Mouse (Mus musculus) heart, adult 2 months (tissue): ENCODE measurements around the gene Trmt5. TPM values are rescaled to one million over a fixed set of nuclear protein-coding genes. Genes with fewer than 3 reads are reported as not detected.

Source experiments
- DNase-seq, 2 experiments: peaks; one replicate each; pipeline ENCODE4 v3.0.0; 2021
- H3K27ac ChIP-seq: fragments of 200-600 bp; 2 replicates; pipeline ENCODE4 v1.8.1; 2022
- H3K27me3 ChIP-seq: fragments of 200-500 bp; 2 replicates; pipeline ENCODE4 v1.6.1; 2012; ENCODE audit warnings: mild to moderate bottlenecking, low read length, inconsistent platforms, mixed read lengths; ENCODE audit not compliant: control insufficient read depth, insufficient read depth
- H3K36me3 ChIP-seq: fragments of 200-500 bp; 2 replicates; pipeline ENCODE4 v1.6.1; 2012; ENCODE audit warnings: low read length, inconsistent platforms; ENCODE audit not compliant: control insufficient read depth, insufficient read depth
- H3K4me1 ChIP-seq: fragments of 200-500 bp; 2 replicates; pipeline ENCODE4 v1.6.1; 2011; ENCODE audit warnings: low read length; ENCODE audit not compliant: control insufficient read depth, insufficient read depth
- H3K4me3 ChIP-seq: fragments of 200-600 bp; 2 replicates; pipeline ENCODE4 v1.8.1; 2022
- H3K79me2 ChIP-seq: fragments of 200-500 bp; replicated peaks from 2 replicates; pipeline ENCODE4 v1.6.1; 2012; ENCODE audit warnings: mild to moderate bottlenecking, inconsistent platforms, low read length, moderate library complexity, mixed read lengths; ENCODE audit not compliant: control insufficient read depth, insufficient read depth
- H3K9ac ChIP-seq: fragments of 200-500 bp; 2 replicates; pipeline ENCODE4 v1.6.1; 2012; ENCODE audit warnings: low read depth, mild to moderate bottlenecking, control low read depth, inconsistent platforms, low read length, mixed read lengths
- CTCF ChIP-seq: fragments of 200-600 bp; IDR thresholded peaks from 2 replicates; pipeline ENCODE4 v1.8.1; 2022; ENCODE audit warnings: antibody characterized with exemption, mild to moderate bottlenecking, moderate library complexity
- EP300 ChIP-seq: fragments of 200-500 bp; IDR thresholded peaks from 2 replicates; pipeline ENCODE4 v1.6.1; 2011; ENCODE audit warnings: low read depth, low read length, control low read depth; ENCODE audit not compliant: insufficient read depth
- POLR2A ChIP-seq: fragments of 200-500 bp; IDR thresholded peaks from 2 replicates; pipeline ENCODE4 v1.6.1; 2011; ENCODE audit warnings: mild to moderate bottlenecking, low read depth, low read length, control low read depth; ENCODE audit not compliant: insufficient read depth
- WGBS: fragments of 180-500 bp; shearing (Covaris S2); methylation state at CpG from one replicate; pipeline ENCODE4 v1.1.7; 2018; 5-methylcytosine and 5-hydroxymethylcytosine counted together
- intact Hi-C: fragments of 180-260 bp; cut with DNase I; formaldehyde crosslinking; loops from one replicate; pipeline ENCODE4 v1.15.1; 2025
- polyA plus RNA-seq: library from polyadenylated mRNA; depleted of rRNA; stranded (reverse); fragments of >200 nt; gene quantifications from 2 replicates; pipeline ENCODE4 v1.2.3, GENCODE M21; 2012
- total RNA-seq, 2 experiments: library from RNA; stranded (reverse); gene quantifications; 2 replicates each; pipeline ENCODE4 v1.2.3; 2021

Trmt5 gene
- total and polyA plus RNA-seq, 3 experiments = 16.0 to 52.4 (median 51.8) TPM

DNA sequence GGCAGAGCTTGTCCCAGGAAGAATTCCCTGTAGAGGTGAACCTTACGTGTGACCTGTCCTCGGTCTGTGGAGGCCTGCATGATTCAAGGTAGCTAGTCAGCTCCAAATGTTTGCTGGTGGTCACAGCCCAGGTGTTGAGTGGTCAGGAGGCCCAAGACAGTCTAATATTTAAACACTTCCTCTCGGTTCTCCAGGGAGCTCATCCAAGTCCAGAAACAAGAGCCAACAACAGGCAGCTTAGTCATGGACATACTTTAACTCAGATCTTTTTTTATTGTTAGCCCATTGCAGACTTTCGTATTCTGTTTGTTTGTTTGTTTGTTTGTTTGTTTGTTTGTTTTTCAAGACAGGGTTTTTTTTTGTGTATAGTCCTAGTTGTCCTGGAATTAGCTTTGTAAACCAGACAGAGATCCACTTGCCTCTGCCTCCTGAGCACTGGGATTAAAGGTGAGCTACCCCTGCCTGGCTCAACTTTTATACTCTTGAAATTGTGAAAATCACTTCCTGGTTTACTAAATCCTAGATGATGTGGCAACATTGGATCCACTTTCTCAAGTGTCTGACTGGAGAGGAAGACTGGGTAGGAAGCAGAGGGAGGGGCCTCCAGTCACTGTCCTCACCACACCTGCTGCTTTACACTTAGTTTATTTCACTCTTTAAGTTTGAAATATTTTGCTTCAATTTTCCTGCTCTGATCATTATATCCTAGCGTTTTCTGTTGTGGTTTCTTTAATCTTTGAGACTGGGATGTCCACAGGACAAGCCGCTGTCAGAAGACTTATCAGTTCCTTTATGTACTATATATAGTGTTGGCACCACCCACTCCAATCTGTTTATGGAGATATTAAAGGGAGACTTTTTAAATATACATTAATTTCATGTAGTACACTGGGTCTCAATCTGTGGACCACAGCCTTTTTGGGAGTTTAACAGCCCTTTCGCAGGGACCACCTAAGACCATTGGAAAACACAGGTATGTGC, 31.5 kb upstream of the Trmt5 start:
- Histone ChIP-seq H3K27ac (no peak overlapping the region), H3K27me3 (no peaks in the 10 kb centered on the region), H3K36me3 (no peaks in the 10 kb centered on the region), H3K4me3 (no peak overlapping the region), H3K4me1 (no peaks in the 10 kb centered on the region), H3K9ac (no peak overlapping the region), H3K79me2 (no peaks in the 10 kb centered on the region)
- TF ChIP-seq POLR2A = no peak
- TF ChIP-seq EP300 = no peak
- no peak for TF ChIP-seq CTCF
- intact Hi-C loops = no loop called here
- DNase-seq = no peak
- WGBS = 78% methylated on average over 7 of the region's 7 CpGs

DNA sequence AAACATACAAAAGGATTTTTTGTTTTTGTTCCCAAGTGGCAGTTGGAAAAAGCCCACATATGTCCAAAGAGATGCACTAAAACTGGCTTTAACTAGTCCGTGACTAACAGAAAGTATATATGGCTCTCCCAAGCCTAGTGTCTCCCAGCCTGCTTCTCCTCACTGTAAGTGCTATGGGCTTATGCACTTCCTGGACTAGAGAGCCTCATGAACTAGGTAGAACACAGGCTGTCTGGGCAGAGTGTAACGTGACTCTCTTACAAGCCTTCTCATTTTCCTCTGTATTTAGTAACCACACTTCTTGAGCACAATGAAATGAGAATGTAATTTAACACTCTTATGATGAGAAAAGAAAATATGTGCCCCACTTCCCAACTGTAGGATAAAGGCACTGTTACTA, 22.2 kb upstream of the Trmt5 start:
- H3K79me2 ChIP-seq = no peaks in the 10 kb centered on the region
- no peak overlapping the region for H3K4me3 ChIP-seq
- no peaks in the 10 kb centered on the region for H3K4me1 ChIP-seq
- TF ChIP-seq CTCF (no peak), EP300 (no peak), POLR2A (no peak)
- H3K27ac ChIP-seq = no peak overlapping the region
- H3K36me3 ChIP-seq = no peaks in the 10 kb centered on the region
- intact Hi-C loops = no loop called here
- no peak overlapping the region for H3K9ac ChIP-seq
- H3K27me3 ChIP-seq = no peaks in the 10 kb centered on the region
- WGBS = 83% methylated on average over 2 of the region's 2 CpGs
- no peak for DNase-seq

GRCm38 (mm10) chr12:73307750-73308149, 21.2 kb upstream of the Trmt5 start:
- TF ChIP-seq EP300 = no peak
- TF ChIP-seq POLR2A = no peak
- no peak for TF ChIP-seq CTCF
- Histone ChIP-seq H3K4me3 (no peak overlapping the region), H3K27ac (no peak overlapping the region), H3K79me2 (no peaks in the 10 kb centered on the region), H3K4me1 (no peaks in the 10 kb centered on the region), H3K36me3 (no peaks in the 10 kb centered on the region), H3K27me3 (no peaks in the 10 kb centered on the region), H3K9ac (no peak overlapping the region)
- intact Hi-C loops = no loop called here
- WGBS = 94% methylated on average over 4 of the region's 4 CpGs
- no peak for DNase-seq

- Histone ChIP-seq H3K27me3 (no peaks in the 10 kb centered on the region), H3K79me2 (no peaks in the 10 kb centered on the region), H3K9ac (no peak overlapping the region), H3K4me1 (no peaks in the 10 kb centered on the region), H3K27ac (no peak overlapping the region), H3K36me3 (no peaks in the 10 kb centered on the region), H3K4me3 (no peak overlapping the region)
- intact Hi-C loops = no loop called here
- no peak for DNase-seq
- no peak for TF ChIP-seq POLR2A
- TF ChIP-seq EP300 = no peak
- no peak for TF ChIP-seq CTCF
- 74% methylated on average over 4 of the region's 4 CpGs for WGBS
Observed at GRCm38 (mm10) chr12:73304636-73305035, 18.1 kb upstream of the Trmt5 start.

DNA sequence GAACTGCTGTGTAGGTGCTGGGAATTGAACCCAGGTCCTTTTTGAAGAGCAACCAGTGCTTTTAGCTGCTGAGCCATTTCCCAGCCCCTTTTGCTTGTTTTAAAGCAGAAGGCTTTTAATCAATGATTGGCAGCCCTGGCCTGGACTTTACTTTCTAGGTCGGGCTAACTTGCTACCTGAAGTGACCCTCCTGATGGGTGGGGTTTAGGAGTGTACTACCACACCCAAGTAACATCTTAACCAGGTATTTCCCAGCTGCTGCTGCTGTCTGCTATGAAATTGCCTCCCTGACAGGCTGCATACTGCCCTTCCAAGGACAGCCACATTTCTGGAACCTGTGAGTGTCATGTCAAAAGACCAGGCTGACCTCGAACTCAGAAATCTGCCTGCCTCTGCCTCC, 14.0 kb upstream of the Trmt5 start:
- H3K27ac ChIP-seq = peak overlapping the region; percentile 4; the same call in 1 of the 2 replicates
- no peaks in the 10 kb centered on the region for H3K4me1 ChIP-seq
- H3K36me3 ChIP-seq = no peaks in the 10 kb centered on the region
- H3K27me3 ChIP-seq = no peaks in the 10 kb centered on the region
- H3K4me3 ChIP-seq = no peak overlapping the region
- WGBS = 88% methylated on average over 2 of the region's 2 CpGs
- H3K79me2 ChIP-seq = no peaks in the 10 kb centered on the region
- no peak for TF ChIP-seq EP300
- TF ChIP-seq POLR2A = no peak
- TF ChIP-seq CTCF = no peak
- DNase-seq = no peak
- H3K9ac ChIP-seq = no peak overlapping the region
- intact Hi-C loops = no loop called here

DNA sequence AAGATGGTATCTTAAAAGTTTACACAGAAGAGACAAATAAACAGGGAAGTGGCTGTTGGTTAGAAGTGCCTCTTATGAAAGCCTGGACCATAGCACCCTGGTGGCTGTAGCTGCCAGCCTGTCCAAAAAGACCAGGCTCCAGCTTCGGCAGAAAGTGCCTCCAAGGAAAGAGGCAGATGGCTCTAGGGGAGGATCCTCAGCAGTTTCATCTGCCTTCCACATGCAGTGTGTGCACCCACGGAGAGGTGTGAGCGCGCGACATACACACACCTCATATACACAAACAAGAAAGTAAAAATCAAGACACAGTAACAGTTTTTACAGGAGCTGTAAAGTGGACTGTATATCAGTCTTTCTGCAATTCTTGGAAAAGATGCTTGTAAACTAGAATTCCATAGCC, 12.1 kb upstream of the Trmt5 start:
- DNase-seq = no peak
- TF ChIP-seq POLR2A (no peak), CTCF (no peak), EP300 (no peak)
- Histone ChIP-seq H3K27me3 (no peaks in the 10 kb centered on the region), H3K36me3 (no peaks in the 10 kb centered on the region; the same call in 1 of the 2 replicates), H3K4me1 (no peaks in the 10 kb centered on the region), H3K27ac (no peak overlapping the region), H3K4me3 (no peak overlapping the region), H3K9ac (no peak overlapping the region), H3K79me2 (no peaks in the 10 kb centered on the region)
- WGBS = 91% methylated on average over 5 of the region's 5 CpGs
- intact Hi-C loops = no loop called here
